7 mouse cellular contexts compared by ENCODE assay signal in the genomic region with DNA sequence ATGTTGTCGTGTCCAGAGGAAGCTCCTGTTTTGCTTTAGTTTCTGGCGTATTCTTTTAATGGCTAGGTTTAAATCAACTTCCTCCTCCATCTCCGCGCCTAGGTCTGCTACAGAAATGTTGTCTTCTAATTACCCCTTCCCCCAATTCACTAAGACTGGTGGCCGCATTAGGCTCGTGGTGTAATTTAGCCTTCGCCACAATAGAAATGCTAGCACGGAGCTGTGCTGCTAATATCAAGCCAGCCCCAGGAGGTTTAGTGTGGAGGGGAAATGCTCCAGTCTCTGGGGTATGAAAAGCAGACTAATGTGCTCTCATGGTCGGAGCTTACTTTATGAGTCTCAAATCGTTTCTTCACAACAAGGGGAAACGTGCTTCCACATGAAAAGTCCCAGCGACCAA. TPM values are rescaled to one million over a fixed set of nuclear protein-coding genes. Genes with fewer than 3 reads are reported as not detected.
DNase-seq lines count a peak whose midpoint lies in the region; ATAC-seq and TF ChIP-seq lines count a peak whose summit lies in the region.

No protein-coding gene starts in this region.

- DNase-seq in liver, adult 2 months (ENCODE audit: extremely low read depth, low read depth, low spot score) = no peak
- DNase-seq in liver = no peak
- DNase-seq in forebrain, embryonic 10.5 days (ENCODE audit: extremely low spot score, low spot score) = no peak
- DNase-seq in limb, embryonic 10.5 days (ENCODE audit: low spot score) = no peak
- no peak for DNase-seq in adrenal gland, adult 18-20 months (ENCODE audit: low spot score in 2 of 2)
- no peak for DNase-seq in urinary bladder, postnatal 10 days (ENCODE audit: low spot score)

- no peaks in the 10 kb centered on the region for H3K36me3 ChIP-seq in liver, adult 2 months (ENCODE audit: control insufficient read depth, insufficient read depth, low read length)
- no peaks in the 10 kb centered on the region for H3K36me3 ChIP-seq in forebrain, embryonic 10.5 days (replicated peaks)
- no peaks in the 10 kb centered on the region for H3K36me3 ChIP-seq in limb, embryonic 10.5 days
- no peaks in the 10 kb centered on the region for H3K36me3 ChIP-seq in neural tube, embryonic 14.5 days (ENCODE audit: control insufficient read depth, insufficient read depth, low read length)

- ATAC-seq in neural tube, embryonic 14.5 days (ENCODE audit: low read depth) = no peak

- TF ChIP-seq POLR2A in liver, adult 2 months (IDR thresholded peaks at IDR 0.05; ENCODE audit: extremely low read depth, insufficient read depth, low read length) = no peak

- H3K27ac ChIP-seq in liver, adult 2 months (replicated peaks; ENCODE audit: insufficient read depth, low read depth, low read length) = peak overlapping the region; percentile 73
- no peak overlapping the region for H3K27ac ChIP-seq in forebrain, embryonic 10.5 days
- H3K27ac ChIP-seq in limb, embryonic 10.5 days = peak overlapping the region; percentile 89
- H3K27ac ChIP-seq in neural tube, embryonic 14.5 days (ENCODE audit: low read depth, low read length) = peak overlapping the region; percentile 91

- peak overlapping the region; percentile 81 for H3K4me3 ChIP-seq in liver, adult 2 months (ENCODE audit: insufficient read depth, low read depth, low read length)
- peak overlapping the region; percentile 71 for H3K4me3 ChIP-seq in forebrain, embryonic 10.5 days
- peak overlapping the region; percentile 84 for H3K4me3 ChIP-seq in limb, embryonic 10.5 days
- H3K4me3 ChIP-seq in neural tube, embryonic 14.5 days (ENCODE audit: low read depth, low read length) = peak overlapping the region; percentile 75

- peak overlapping the region; percentile 89 for H3K9ac ChIP-seq in liver, adult 2 months (ENCODE audit: low read depth, low read length)
- H3K9ac ChIP-seq in neural tube, embryonic 14.5 days (replicated peaks; ENCODE audit: low read depth, low read length) = peak overlapping the region; percentile 89

- H3K9me3 ChIP-seq in forebrain, embryonic 10.5 days = no peaks in the 10 kb centered on the region
- no peaks in the 10 kb centered on the region for H3K9me3 ChIP-seq in limb, embryonic 10.5 days (replicated peaks)
- no peaks in the 10 kb centered on the region for H3K9me3 ChIP-seq in neural tube, embryonic 14.5 days (ENCODE audit: control insufficient read depth, low read length)

- peak overlapping the region; percentile 77 for H3K4me2 ChIP-seq in neural tube, embryonic 14.5 days (ENCODE audit: low read depth, low read length)

- 15% methylated on average over 12 of the region's 12 CpGs for WGBS in liver, adult 2 months
- WGBS in forebrain, embryonic 10.5 days = 10% methylated on average over 12 of the region's 12 CpGs
- WGBS in limb, embryonic 10.5 days = under 1% methylated on average over 12 of the region's 12 CpGs
- 1% methylated on average over 12 of the region's 12 CpGs for WGBS in neural tube, embryonic 14.5 days

- TF ChIP-seq CTCF in liver, adult 2 months (IDR thresholded peaks at IDR 0.05; ENCODE audit: low read depth, low read length) = no peak

- no peaks in the 10 kb centered on the region for H3K79me2 ChIP-seq in liver, adult 2 months (ENCODE audit: control insufficient read depth, insufficient read depth, low read length)

- H3K27me3 ChIP-seq in liver, adult 2 months (ENCODE audit: control insufficient read depth, insufficient read depth, low read length) = no peaks in the 10 kb centered on the region
- H3K27me3 ChIP-seq in forebrain, embryonic 10.5 days (ENCODE audit: poor library complexity, severe bottlenecking) = peaks cover 51% of the 10 kb centered on the region
- H3K27me3 ChIP-seq in limb, embryonic 10.5 days (ENCODE audit: low read depth, poor library complexity, severe bottlenecking) = no peaks in the 10 kb centered on the region
- H3K27me3 ChIP-seq in neural tube, embryonic 14.5 days (ENCODE audit: control insufficient read depth, insufficient read depth, low read length) = no peaks in the 10 kb centered on the region

- H3K4me1 ChIP-seq in liver, adult 2 months (ENCODE audit: control insufficient read depth, insufficient read depth, low read length) = peaks cover 8% of the 10 kb centered on the region
- peaks cover 41% of the 10 kb centered on the region for H3K4me1 ChIP-seq in forebrain, embryonic 10.5 days
- peaks cover 88% of the 10 kb centered on the region for H3K4me1 ChIP-seq in limb, embryonic 10.5 days
- peaks cover 39% of the 10 kb centered on the region for H3K4me1 ChIP-seq in neural tube, embryonic 14.5 days (ENCODE audit: control insufficient read depth, insufficient read depth, low read length)

RNA-seq across cellular contexts. Expression of a gene that starts 0.9 kb away (rescaled TPM):
- 7.7 and 12.6 TPM in 2 replicates for total RNA-seq in liver, adult 2 months (2014; rRNA removed)
- 28.7 and 32.3 TPM in 2 replicates for polyA plus RNA-seq in liver, adult 2 months (2012; rRNA removed)
- polyA plus RNA-seq in forebrain, embryonic 10.5 days (2016; fragmentation: Nextera tagmentation; extraction: Ambion mirVana) = 23.3 and 23.4 TPM in 2 replicates
- polyA plus RNA-seq in limb, embryonic 10.5 days (2016; fragmentation: Nextera tagmentation; extraction: Ambion mirVana) = 71.1 and 76.8 TPM in 2 replicates
- 31.9 and 48.8 TPM in 2 replicates for polyA plus RNA-seq in neural tube, embryonic 14.5 days (2014; fragmentation: Nextera tagmentation; extraction: Ambion mirVana)
- total RNA-seq in adrenal gland, adult 18-20 months (2021) = 10 to 100 TPM; 69.8 to 88.5 TPM

RNA-seq across cellular contexts. Expression of a gene that starts 37.0 kb away (rescaled TPM):
- total RNA-seq in liver, adult 2 months (2014; rRNA removed) = 4.2 and 4.9 TPM in 2 replicates
- polyA plus RNA-seq in liver, adult 2 months (2012; rRNA removed) = 3.1 and 5.5 TPM in 2 replicates
- 0.63 and 1.0 TPM in 2 replicates for polyA plus RNA-seq in forebrain, embryonic 10.5 days (2016; fragmentation: Nextera tagmentation; extraction: Ambion mirVana)
- polyA plus RNA-seq in limb, embryonic 10.5 days (2016; fragmentation: Nextera tagmentation; extraction: Ambion mirVana) = 0.87 and 1.3 TPM in 2 replicates
- polyA plus RNA-seq in neural tube, embryonic 14.5 days (2014; fragmentation: Nextera tagmentation; extraction: Ambion mirVana) = 0.35 and 0.48 TPM in 2 replicates
- total RNA-seq in adrenal gland, adult 18-20 months (2021) = 1 to 10 TPM in 1 of 2 experiments, under 1 TPM in 1; 0.53 to 1.9 TPM

RNA-seq across cellular contexts. Expression of a gene that starts 45.5 kb away (rescaled TPM):
- 1.4 and 1.7 TPM in 2 replicates for total RNA-seq in liver, adult 2 months (2014; rRNA removed)
- polyA plus RNA-seq in liver, adult 2 months (2012; rRNA removed) = 1.0 and 1.2 TPM in 2 replicates
- polyA plus RNA-seq in forebrain, embryonic 10.5 days (2016; fragmentation: Nextera tagmentation; extraction: Ambion mirVana) = 6.3 and 7.0 TPM in 2 replicates
- 7.0 and 7.5 TPM in 2 replicates for polyA plus RNA-seq in limb, embryonic 10.5 days (2016; fragmentation: Nextera tagmentation; extraction: Ambion mirVana)
- polyA plus RNA-seq in neural tube, embryonic 14.5 days (2014; fragmentation: Nextera tagmentation; extraction: Ambion mirVana) = 3.4 and 3.9 TPM in 2 replicates
- 1 to 10 TPM; 4.6 to 6.6 TPM for total RNA-seq in adrenal gland, adult 18-20 months (2021)
